Mouse (Mus musculus) midbrain, embryonic 10.5 days (tissue): Measurements from ENCODE around the gene Nme2. TPM values are rescaled to one million over a fixed set of nuclear protein-coding genes. Genes with fewer than 3 reads are reported as not detected.

Source experiments
- DNase-seq: peaks from one replicate; pipeline ENCODE4 v3.0.0-alpha.2; 2017; ENCODE audit warnings: low spot score
- H3K27ac ChIP-seq: fragments of 300-500 bp; sonication (generic); replicated peaks from 2 replicates; pipeline ENCODE4 v1.5.1; 2016; ENCODE audit warnings: mild to moderate bottlenecking
- H3K27me3 ChIP-seq: fragments of 300-500 bp; sonication (generic); 2 replicates; pipeline ENCODE4 v1.6.1; 2016; ENCODE audit warnings: low read depth, mild to moderate bottlenecking; ENCODE audit not compliant: poor library complexity, severe bottlenecking
- H3K36me3 ChIP-seq: fragments of 300-500 bp; sonication (generic); 2 replicates; pipeline ENCODE4 v1.6.1; 2016; ENCODE audit warnings: mild to moderate bottlenecking, moderate library complexity
- H3K4me1 ChIP-seq: fragments of 300-500 bp; sonication (generic); 2 replicates; pipeline ENCODE4 v1.6.1; 2016
- H3K4me3 ChIP-seq: fragments of 300-500 bp; sonication (generic); 2 replicates; pipeline ENCODE4 v1.5.1; 2016; ENCODE audit warnings: mild to moderate bottlenecking, moderate library complexity
- H3K9me3 ChIP-seq: fragments of 300-500 bp; sonication (generic); replicated peaks from 2 replicates; pipeline ENCODE4 v1.6.1; 2016; ENCODE audit warnings: mild to moderate bottlenecking
- WGBS: fragments of 180-500 bp; shearing (Covaris S2); methylation state at CpG from one replicate; pipeline ENCODE4 v1.1.7; 2016; 5-methylcytosine and 5-hydroxymethylcytosine counted together
- polyA plus RNA-seq: library from polyadenylated mRNA; unstranded; fragments of >200 nt; fragmentation: Nextera tagmentation; extraction: Ambion mirVana; gene quantifications from 2 replicates; pipeline ENCODE4 v1.2.1, GENCODE M21; 2016

Nme2 gene
- polyA plus RNA-seq, 1 experiment from 2014 or later = 138 TPM

DNA sequence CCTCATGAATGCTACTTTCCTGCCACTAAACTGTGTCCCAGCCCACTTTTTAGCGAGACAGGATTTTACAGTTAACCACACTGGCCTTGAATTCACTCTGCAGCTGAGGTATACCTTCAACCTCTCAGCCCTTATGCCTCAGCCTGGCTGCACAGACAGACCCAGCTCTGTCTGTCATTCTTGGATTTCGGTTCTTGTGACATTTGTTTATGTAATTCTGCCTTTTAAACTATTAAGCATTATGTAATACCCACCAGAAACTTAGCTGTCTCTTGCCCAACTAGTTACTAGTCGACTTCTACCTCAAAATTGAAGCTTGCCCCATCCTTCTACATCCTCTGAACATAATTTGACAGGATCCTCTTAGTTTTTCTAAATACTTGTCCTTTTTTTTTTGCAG, 48.2 kb downstream of the Nme2 start:
- WGBS = 87% methylated on average over 3 of the region's 3 CpGs
- no peaks in the 10 kb centered on the region for H3K9me3 ChIP-seq
- H3K4me1 ChIP-seq = no peaks in the 10 kb centered on the region
- H3K4me3 ChIP-seq = no peak overlapping the region
- no peak for DNase-seq
- H3K36me3 ChIP-seq = peaks cover 89% of the 10 kb centered on the region
- H3K27ac ChIP-seq = no peak overlapping the region
- no peaks in the 10 kb centered on the region for H3K27me3 ChIP-seq

DNA sequence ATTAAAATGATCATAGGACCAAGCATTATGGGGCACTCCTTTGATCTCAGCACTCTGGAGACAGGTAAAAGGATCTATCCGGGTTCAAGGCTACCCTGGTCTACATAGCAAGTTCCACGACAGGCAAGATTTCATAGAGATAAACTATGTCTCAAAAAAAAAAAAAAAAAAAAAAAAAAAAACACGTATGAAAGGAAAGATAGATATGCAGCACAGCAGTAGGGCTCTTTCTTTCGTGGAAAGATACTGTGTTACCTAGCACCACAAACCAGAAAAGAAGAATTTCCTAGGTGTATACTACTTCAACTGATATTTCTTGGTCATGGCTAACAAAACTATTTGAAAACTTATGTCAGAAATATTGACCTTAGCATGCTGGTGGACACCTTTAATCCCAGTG, 49.2 kb downstream of the Nme2 start:
- Histone ChIP-seq H3K4me1 (no peaks in the 10 kb centered on the region), H3K36me3 (peaks cover 79% of the 10 kb centered on the region), H3K27ac (no peak overlapping the region), H3K27me3 (no peaks in the 10 kb centered on the region), H3K4me3 (no peak overlapping the region), H3K9me3 (no peaks in the 10 kb centered on the region)
- WGBS = 96% methylated on average over 4 of the region's 4 CpGs
- no peak for DNase-seq

Other genes starting within 250 kb of the Nme2 start
- gene Utp18, start 70.5 kb downstream of the Nme2 start, polyA plus RNA-seq = 32.3 and 38.1 TPM in 2 replicates
- gene Mbtd1, start 70.4 kb downstream of the Nme2 start, polyA plus RNA-seq = 32.0 and 37.4 TPM in 2 replicates
- 451 and 498 TPM in 2 replicates for gene Gm20390, start 12.0 kb upstream of the Nme2 start, polyA plus RNA-seq
- gene Nme1, start 12.3 kb upstream of the Nme2 start, polyA plus RNA-seq = 281 and 305 TPM in 2 replicates
- gene Spag9, start 39.8 kb upstream of the Nme2 start, polyA plus RNA-seq = 61.9 and 81.6 TPM in 2 replicates